Mouse (Mus musculus) heart, postnatal 36 days (tissue): ENCODE measurements around the gene Gm42906. TPM values are rescaled to one million over a fixed set of nuclear protein-coding genes. Genes with fewer than 3 reads are reported as not detected.

Experiments used
- DNase-seq, 2 experiments: peaks; one replicate each; pipeline ENCODE4 v3.0.0; 2021 to 2022
- intact Hi-C: fragments of 180-260 bp; cut with DNase I; formaldehyde crosslinking; loops from one replicate; pipeline ENCODE4 v1.15.1; 2025
- total RNA-seq, 2 experiments: library from RNA; stranded (reverse); gene quantifications; 2 replicates each; pipeline ENCODE4 v1.2.3; 2021

The Gm42906 gene
- total RNA-seq, 2 experiments from 2014 or later, result 2.8 to 4.4 TPM

GRCm38 (mm10) chr5:151196603-151197272 is 231.2 kb downstream of the Gm42906 start:
- no peak for DNase-seq
- intact Hi-C loops, result no loop called here

DNA sequence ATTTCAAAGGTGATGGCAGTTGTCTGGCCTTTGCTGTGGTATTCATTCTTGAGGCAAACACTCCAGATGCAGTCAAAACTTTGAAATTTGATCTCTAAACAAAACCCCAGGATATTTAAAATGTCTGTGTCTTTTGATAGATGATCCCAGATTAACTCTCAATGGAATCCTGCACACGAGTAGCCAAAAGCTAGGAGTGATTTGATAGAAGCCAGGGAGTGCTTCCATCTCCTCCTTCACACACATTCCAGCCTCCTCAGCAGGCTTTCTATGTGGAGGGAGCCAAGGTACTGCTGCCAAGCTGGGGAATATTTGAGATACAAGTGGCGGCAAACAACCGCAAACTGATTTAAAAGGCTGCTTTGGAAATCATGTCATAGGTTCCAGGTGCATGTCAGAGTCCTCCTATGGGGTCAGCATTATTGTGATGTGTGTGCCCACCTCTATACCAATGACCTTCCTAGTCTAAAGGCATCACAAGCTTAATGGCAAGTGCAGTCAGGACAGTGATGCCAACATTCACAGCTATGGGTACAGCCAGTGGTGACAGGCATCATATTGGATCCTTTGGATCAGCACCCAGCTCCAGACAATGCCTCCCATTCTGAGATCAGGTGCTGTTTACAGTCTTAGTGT is 234.0 kb downstream of the Gm42906 start:
- DNase-seq, result no peak
- intact Hi-C loops, result loop anchor here (5.0 kb wide), 1 partner anchor 38 kb away; the partner anchor contains the start of gene Stard13

GRCm38 (mm10) chr5:151192266-151192665 is 235.7 kb downstream of the Gm42906 start:
- no peak for DNase-seq
- intact Hi-C loops, result loop anchor here (5.0 kb wide), 1 partner anchor 40 kb away; the partner anchor contains the start of gene Stard13

GRCm38 (mm10) chr5:151190764-151191163 is 237.2 kb downstream of the Gm42906 start:
- no peak for DNase-seq
- intact Hi-C loops, result loop anchor here (2.0 to 5.0 kb wide), 2 partner anchors 42 to 178 kb away; partner anchors contain the start of gene Stard13

- DNase-seq, result peak; percentile 66 to 69
- intact Hi-C loops, result loop anchor here (2.0 to 5.0 kb wide), 3 partner anchors 42 to 179 kb away; partner anchors contain the start of gene Stard13
Observed at GRCm38 (mm10) chr5:151189789-151190378, 238.1 kb downstream of the Gm42906 start.

- DNase-seq, result no peak
- intact Hi-C loops, result loop anchor here (2.0 kb wide), 1 partner anchor 47 kb away; no protein-coding TSS in a partner anchor
Observed at GRCm38 (mm10) chr5:151189321-151189720, 238.6 kb downstream of the Gm42906 start.

GRCm38 (mm10) chr5:151188659-151189058 is 239.3 kb downstream of the Gm42906 start:
- intact Hi-C loops, result loop anchor here (2.0 kb wide), 1 partner anchor 46 kb away; no protein-coding TSS in a partner anchor
- DNase-seq, result no peak

GRCm38 (mm10) chr5:151187336-151187735 is 240.6 kb downstream of the Gm42906 start:
- intact Hi-C loops, result no loop called here
- no peak for DNase-seq

GRCm38 (mm10) chr5:151185286-151185856 is 242.6 kb downstream of the Gm42906 start:
- intact Hi-C loops, result no loop called here
- DNase-seq, result no peak

DNA sequence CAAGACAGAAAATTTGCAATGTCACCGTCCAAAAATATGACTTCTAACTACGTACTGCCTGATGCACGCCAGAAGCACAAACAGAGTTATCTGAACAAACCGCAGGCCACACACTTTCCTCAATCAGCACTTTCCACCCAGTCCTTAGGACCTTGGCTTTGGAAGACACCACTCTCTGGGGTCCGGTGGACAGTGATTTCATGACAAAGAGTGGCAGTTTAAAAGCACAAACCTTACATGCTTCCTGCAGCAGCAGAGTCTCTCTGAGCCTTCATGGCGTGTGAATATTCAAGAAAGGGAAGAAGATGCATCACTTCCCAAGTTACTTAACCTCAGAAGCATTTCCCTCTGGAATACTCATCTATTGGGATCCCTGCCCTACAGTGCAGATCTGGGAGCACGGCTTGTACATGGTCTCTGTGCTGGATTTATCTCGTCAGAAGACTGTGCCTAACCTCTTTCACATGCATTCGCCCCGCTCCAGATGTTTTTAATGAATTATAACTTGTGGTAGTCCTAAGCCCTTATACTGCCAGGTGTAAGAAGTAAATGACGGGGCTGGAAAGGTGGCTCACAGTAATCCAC is 244.2 kb downstream of the Gm42906 start:
- DNase-seq, result peak in 1 of 2 experiments; percentile 54

GRCm38 (mm10) chr5:151181288-151181687 is 246.7 kb downstream of the Gm42906 start:
- DNase-seq, result peak in 1 of 2 experiments; percentile 31
- intact Hi-C loops, result loop anchor here (2.0 kb wide), 1 partner anchor 124 kb away; no protein-coding TSS in a partner anchor

More for the DNA sequence above, 244.2 kb downstream of the Gm42906 start:
- intact Hi-C loops, result no loop called here

DNA sequence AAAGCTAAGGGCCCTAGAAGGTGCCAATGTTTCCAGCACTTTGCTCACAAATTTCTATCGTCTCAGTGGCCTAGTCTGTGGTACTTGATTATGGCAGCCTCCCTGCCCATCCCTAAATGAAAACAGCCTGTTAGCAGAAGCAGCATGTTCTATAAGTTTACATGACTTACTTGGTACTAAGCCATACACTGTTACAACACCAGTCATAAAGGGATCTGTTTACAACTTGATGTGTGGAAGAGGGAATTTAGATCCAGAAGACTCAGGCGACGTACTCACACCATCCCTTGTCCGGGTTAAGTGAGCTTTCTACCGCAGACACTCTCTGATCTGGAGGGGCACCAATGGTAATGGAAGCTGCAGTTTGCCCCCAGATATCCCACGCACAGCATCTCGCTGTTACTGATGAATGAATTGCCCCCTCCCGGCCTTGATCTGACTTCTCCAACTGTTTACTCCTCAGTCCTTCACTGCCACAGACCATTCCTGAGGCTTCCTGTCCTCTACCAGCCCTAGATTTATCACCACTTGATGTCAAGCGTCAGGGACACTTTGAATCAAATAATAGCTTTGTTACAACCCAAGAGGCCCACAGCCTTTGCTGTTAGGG is 247.7 kb downstream of the Gm42906 start:
- intact Hi-C loops, result loop anchor here (2.0 kb wide), 1 partner anchor 123 kb away; no protein-coding TSS in a partner anchor
- no peak for DNase-seq

- DNase-seq, result no peak
- intact Hi-C loops, result no loop called here
Observed at GRCm38 (mm10) chr5:151177171-151177570, 250.8 kb downstream of the Gm42906 start.

- intact Hi-C loops, result no loop called here
- DNase-seq, result no peak
Observed at GRCm38 (mm10) chr5:151175897-151176313, 252.1 kb downstream of the Gm42906 start.

DNA sequence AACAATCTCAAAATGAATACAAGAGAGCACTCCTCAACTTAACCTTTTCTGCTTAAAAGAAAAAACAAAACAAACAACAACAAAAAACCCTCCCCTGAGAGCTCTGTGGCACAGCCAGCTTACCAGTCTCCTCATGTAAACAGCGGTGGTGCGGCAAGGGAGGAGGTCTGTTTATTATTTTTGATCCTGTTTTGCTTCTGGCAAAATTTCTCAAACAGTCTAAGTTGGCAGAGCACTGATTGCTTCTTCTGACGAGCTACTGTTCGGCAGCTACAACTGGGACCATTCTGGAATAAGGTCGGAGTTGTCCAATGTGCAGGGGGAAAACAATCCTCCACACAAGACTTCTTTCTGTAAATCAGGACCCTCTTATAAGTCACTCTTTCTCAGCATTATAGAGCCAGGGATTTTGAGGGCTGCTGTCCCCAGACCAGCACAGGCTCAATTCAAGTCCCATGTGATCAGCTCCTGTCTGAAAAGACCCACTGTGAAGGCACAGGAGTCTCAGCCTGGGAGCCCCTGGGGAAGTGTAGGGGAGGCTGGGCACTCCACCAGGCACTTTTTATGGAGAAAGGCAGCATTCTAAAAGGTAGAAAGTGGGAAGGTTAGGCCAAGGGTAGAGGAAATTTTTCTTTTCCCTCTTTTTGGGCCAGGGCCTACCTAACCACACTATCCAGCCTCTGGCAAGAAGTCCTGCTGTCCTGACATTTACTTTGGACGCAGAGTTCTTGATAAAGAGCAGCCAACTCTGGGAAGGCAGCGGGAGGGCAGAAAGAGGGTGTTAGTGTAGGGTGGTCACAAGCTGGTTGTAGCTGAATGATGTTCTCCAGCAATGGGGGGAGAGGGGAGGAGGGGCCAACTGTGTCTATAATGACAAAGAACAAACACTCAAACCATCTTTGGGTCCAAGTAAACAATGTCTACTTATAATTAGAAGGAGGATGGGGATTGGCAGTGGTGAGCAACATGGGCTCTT is 253.2 kb downstream of the Gm42906 start:
- DNase-seq, result peak; percentile 41 to 50
- intact Hi-C loops, result no loop called here

- no peak for DNase-seq
- intact Hi-C loops, result no loop called here
Observed at GRCm38 (mm10) chr5:151173774-151174173, 254.2 kb downstream of the Gm42906 start.

- DNase-seq, result no peak
- intact Hi-C loops, result no loop called here
Observed at GRCm38 (mm10) chr5:151170168-151170750, 257.7 kb downstream of the Gm42906 start.

GRCm38 (mm10) chr5:151168191-151168590 is 259.8 kb downstream of the Gm42906 start:
- intact Hi-C loops, result no loop called here
- DNase-seq, result no peak
